Mouse (Mus musculus): ENCODE results near the gene Tlr13. TPM values are rescaled to one million over a fixed set of nuclear protein-coding genes. Genes with fewer than 3 reads are reported as not detected.

Tlr13 gene
- polyA plus RNA-seq, 1 experiment, result not detected

DNA sequence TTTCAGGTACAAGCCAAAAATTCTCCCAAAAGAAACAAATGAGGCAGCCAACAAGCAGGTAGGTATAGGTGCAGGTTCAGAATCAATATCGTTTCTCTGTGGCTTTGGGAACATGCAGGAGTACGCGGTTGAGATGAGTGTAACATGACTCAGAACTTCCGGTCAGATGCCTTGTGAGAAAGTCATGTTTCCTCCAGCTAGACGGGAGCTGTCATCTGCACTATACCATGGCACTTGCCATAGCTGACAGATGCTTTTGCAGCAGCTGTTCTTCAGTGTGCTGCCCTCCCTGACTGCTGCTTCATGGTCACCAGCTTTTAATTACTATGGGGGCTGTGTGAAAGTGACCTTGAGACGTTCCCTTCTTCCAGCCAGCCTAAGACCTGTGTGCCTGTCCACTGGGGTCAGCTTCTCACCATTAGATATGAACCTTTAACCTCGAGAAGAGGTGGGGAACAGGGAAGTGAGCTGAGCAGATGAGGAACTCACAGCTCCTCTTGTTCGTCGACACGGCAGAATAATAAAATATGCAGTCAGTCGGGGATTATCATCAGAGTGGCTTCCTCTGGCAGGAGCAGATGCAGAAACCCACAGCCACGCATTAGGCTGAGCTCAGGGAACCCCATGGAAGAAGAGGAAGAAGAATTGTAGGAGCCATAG lies 7.0 kb upstream of the Tlr13 start:
- Histone ChIP-seq H3K9me3 (ENCODE audit: control insufficient read depth, low read length) (no peaks in the 10 kb centered on the region), H3K4me3 (replicated peaks) (no peak overlapping the region), H3K36me3 (ENCODE audit: control insufficient read depth) (no peaks in the 10 kb centered on the region), H3K4me1 (ENCODE audit: control insufficient read depth) (no peaks in the 10 kb centered on the region), H3K27me3 (ENCODE audit: control insufficient read depth) (peaks cover 2% of the 10 kb centered on the region; the same call in 1 of the 2 replicates)
- TF ChIP-seq GATA1 (IDR thresholded peaks at IDR 0.05; ENCODE audit: low read length) (no peak), TAL1 (IDR thresholded peaks at IDR 0.05; ENCODE audit: low read length) (no peak)

DNA sequence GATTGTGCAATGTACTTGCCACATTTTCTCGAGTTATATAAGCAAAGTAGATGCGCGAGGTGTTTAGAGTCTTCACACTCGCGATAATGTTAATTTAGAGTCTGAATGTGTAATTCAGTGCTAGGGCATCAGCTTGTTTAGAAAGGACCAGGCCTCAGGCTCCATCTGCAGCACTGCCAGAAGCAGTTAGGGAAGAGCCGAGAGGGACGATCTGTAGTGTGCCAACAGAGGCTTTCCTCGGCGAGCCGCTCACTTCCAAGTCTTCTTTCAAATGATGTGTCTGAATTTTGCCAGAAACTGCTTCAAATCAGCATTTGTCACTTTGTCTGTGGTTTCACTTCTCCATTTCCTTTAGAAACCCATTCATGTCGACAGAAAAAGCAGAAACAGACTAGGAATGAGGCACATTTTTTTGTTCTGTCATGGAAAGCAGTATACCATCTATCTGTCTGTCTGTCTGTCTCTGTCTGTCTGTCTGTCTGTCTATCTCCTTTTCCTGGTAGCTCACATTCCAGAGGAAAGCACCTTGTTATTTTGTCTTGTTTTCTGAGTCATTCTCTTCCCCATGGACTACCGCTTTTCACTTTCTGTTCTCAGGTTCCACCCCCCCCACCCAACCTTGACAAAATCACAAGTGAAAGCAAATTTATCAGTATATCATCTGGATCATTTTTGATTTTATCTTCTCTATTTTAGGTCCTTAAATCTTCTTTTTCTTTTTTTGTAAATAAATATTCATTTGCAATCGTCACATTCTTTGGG lies 3.5 kb upstream of the Tlr13 start:
- H3K4me3 ChIP-seq (replicated peaks), result no peak overlapping the region

GRCm38 (mm10) chrX:106148185-106148584 lies 5.2 kb downstream of the Tlr13 start:
- H3K9me3 ChIP-seq (ENCODE audit: control insufficient read depth, low read length), result no peaks in the 10 kb centered on the region

More for the DNA sequence above, 3.5 kb upstream of the Tlr13 start:
- Histone ChIP-seq H3K27me3 (ENCODE audit: control insufficient read depth) (peaks cover 2% of the 10 kb centered on the region; the same call in 1 of the 2 replicates), H3K9me3 (ENCODE audit: control insufficient read depth, low read length) (no peaks in the 10 kb centered on the region), H3K36me3 (ENCODE audit: control insufficient read depth) (no peaks in the 10 kb centered on the region), H3K4me1 (ENCODE audit: control insufficient read depth) (no peaks in the 10 kb centered on the region)
- TF ChIP-seq TAL1 (IDR thresholded peaks at IDR 0.05; ENCODE audit: low read length) (no peak), GATA1 (IDR thresholded peaks at IDR 0.05; ENCODE audit: low read length) (no peak)

GRCm38 (mm10) chrX:106149460-106149859 lies 6.5 kb downstream of the Tlr13 start:
- TF ChIP-seq TAL1 (IDR thresholded peaks at IDR 0.05; ENCODE audit: low read length) (no peak), GATA1 (IDR thresholded peaks at IDR 0.05; ENCODE audit: low read length) (no peak)
- H3K4me3 ChIP-seq (replicated peaks), result no peak overlapping the region
- no peaks in the 10 kb centered on the region for H3K27me3 ChIP-seq (ENCODE audit: control insufficient read depth)
- H3K36me3 ChIP-seq (ENCODE audit: control insufficient read depth), result no peaks in the 10 kb centered on the region
- H3K4me1 ChIP-seq (ENCODE audit: control insufficient read depth), result peaks cover 4% of the 10 kb centered on the region; the same call in 1 of the 2 replicates
- no peaks in the 10 kb centered on the region for H3K9me3 ChIP-seq (ENCODE audit: control insufficient read depth, low read length)

More at GRCm38 (mm10) chrX:106148185-106148584, 5.2 kb downstream of the Tlr13 start:
- no peaks in the 10 kb centered on the region for H3K4me1 ChIP-seq (ENCODE audit: control insufficient read depth)
- TF ChIP-seq TAL1 (IDR thresholded peaks at IDR 0.05; ENCODE audit: low read length) (no peak), GATA1 (IDR thresholded peaks at IDR 0.05; ENCODE audit: low read length) (no peak)
- H3K27me3 ChIP-seq (ENCODE audit: control insufficient read depth), result no peaks in the 10 kb centered on the region
- no peaks in the 10 kb centered on the region for H3K36me3 ChIP-seq (ENCODE audit: control insufficient read depth)
- no peak overlapping the region for H3K4me3 ChIP-seq (replicated peaks)

GRCm38 (mm10) chrX:106154180-106154586 lies 11.2 kb downstream of the Tlr13 start:
- no peak for TF ChIP-seq GATA1 (IDR thresholded peaks at IDR 0.05; ENCODE audit: low read length)
- TF ChIP-seq TAL1 (IDR thresholded peaks at IDR 0.05; ENCODE audit: low read length), result no peak
- H3K36me3 ChIP-seq (ENCODE audit: control insufficient read depth), result no peaks in the 10 kb centered on the region
- H3K27me3 ChIP-seq (ENCODE audit: control insufficient read depth), result no peaks in the 10 kb centered on the region
- H3K4me1 ChIP-seq (ENCODE audit: control insufficient read depth), result peaks cover 6% of the 10 kb centered on the region
- no peaks in the 10 kb centered on the region for H3K9me3 ChIP-seq (ENCODE audit: control insufficient read depth, low read length)
- H3K4me3 ChIP-seq (replicated peaks), result no peak overlapping the region

DNA sequence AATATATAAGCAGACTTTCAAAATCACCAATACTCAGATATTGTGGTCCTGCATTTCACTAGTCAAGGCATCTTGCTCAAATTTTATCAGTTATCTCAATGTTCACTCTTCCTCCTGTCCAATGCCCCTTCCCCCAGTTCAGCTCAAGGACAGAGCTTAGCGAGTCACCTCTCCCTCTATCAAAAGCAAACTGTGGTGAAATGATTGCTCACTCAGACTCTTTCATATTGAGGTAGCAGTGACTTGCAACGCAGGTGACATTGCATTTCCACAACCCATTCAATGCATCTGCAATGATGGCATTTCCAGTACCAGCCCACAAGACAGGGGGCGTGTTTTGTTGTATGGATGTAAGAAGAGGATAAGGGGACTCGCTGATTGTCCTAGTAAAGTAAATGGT lies 12.9 kb downstream of the Tlr13 start:
- TF ChIP-seq GATA1 (IDR thresholded peaks at IDR 0.05; ENCODE audit: low read length) (no peak), TAL1 (IDR thresholded peaks at IDR 0.05; ENCODE audit: low read length) (no peak)
- H3K36me3 ChIP-seq (ENCODE audit: control insufficient read depth), result no peaks in the 10 kb centered on the region
- peaks cover 6% of the 10 kb centered on the region for H3K4me1 ChIP-seq (ENCODE audit: control insufficient read depth)
- no peaks in the 10 kb centered on the region for H3K27me3 ChIP-seq (ENCODE audit: control insufficient read depth)
- H3K9me3 ChIP-seq (ENCODE audit: control insufficient read depth, low read length), result no peaks in the 10 kb centered on the region
- no peak overlapping the region for H3K4me3 ChIP-seq (replicated peaks)

GRCm38 (mm10) chrX:106163995-106164394 lies 21.0 kb downstream of the Tlr13 start:
- Histone ChIP-seq H3K36me3 (ENCODE audit: control insufficient read depth) (no peaks in the 10 kb centered on the region), H3K4me1 (ENCODE audit: control insufficient read depth) (0 out of 2 replicates have a peak, but pooled peaks cover 1% of the 10 kb centered on the region), H3K4me3 (replicated peaks) (no peak overlapping the region), H3K9me3 (ENCODE audit: control insufficient read depth, low read length) (no peaks in the 10 kb centered on the region), H3K27me3 (ENCODE audit: control insufficient read depth) (no peaks in the 10 kb centered on the region)
- TF ChIP-seq GATA1 (IDR thresholded peaks at IDR 0.05; ENCODE audit: low read length) (no peak), TAL1 (IDR thresholded peaks at IDR 0.05; ENCODE audit: low read length) (no peak)

DNA sequence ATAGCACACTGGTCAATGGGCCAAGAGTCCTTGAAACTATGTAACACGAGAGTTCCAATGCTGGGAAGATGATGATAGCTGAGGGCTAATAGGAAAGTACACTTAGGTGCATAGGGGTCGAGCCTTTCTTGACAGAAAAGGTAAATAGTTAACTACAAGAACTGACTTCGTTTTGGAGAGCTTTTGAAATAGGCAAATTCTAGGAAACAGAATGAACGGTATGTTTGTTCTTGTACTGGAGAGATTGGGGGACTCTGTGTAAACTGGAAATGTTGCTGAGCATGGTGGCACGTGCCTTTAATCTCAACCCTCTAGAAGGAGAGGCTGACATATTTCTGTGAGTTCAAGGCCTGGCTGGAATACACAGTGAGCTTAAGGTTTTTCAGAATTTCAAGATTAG lies 21.6 kb downstream of the Tlr13 start:
- Histone ChIP-seq H3K27me3 (ENCODE audit: control insufficient read depth) (no peaks in the 10 kb centered on the region), H3K36me3 (ENCODE audit: control insufficient read depth) (no peaks in the 10 kb centered on the region), H3K4me3 (replicated peaks) (no peak overlapping the region), H3K9me3 (ENCODE audit: control insufficient read depth, low read length) (no peaks in the 10 kb centered on the region), H3K4me1 (ENCODE audit: control insufficient read depth) (0 out of 2 replicates have a peak, but pooled peaks cover 1% of the 10 kb centered on the region)
- TF ChIP-seq GATA1 (IDR thresholded peaks at IDR 0.05; ENCODE audit: low read length) (no peak), TAL1 (IDR thresholded peaks at IDR 0.05; ENCODE audit: low read length) (no peak)

GRCm38 (mm10) chrX:106165089-106165488 lies 22.1 kb downstream of the Tlr13 start:
- Histone ChIP-seq H3K9me3 (ENCODE audit: control insufficient read depth, low read length) (no peaks in the 10 kb centered on the region), H3K4me1 (ENCODE audit: control insufficient read depth) (0 out of 2 replicates have a peak, but pooled peaks cover 1% of the 10 kb centered on the region), H3K27me3 (ENCODE audit: control insufficient read depth) (no peaks in the 10 kb centered on the region), H3K36me3 (ENCODE audit: control insufficient read depth) (no peaks in the 10 kb centered on the region), H3K4me3 (replicated peaks) (no peak overlapping the region)
- TF ChIP-seq GATA1 (IDR thresholded peaks at IDR 0.05; ENCODE audit: low read length), result no peak
- TF ChIP-seq TAL1 (IDR thresholded peaks at IDR 0.05; ENCODE audit: low read length), result no peak
